Mouse (Mus musculus) embryo, embryonic 10.5 days (tissue): ENCODE data around the gene Gm12666.
"Not testable (repeated sequence)": the region's sequence is repeated elsewhere in the genome, so short reads cannot be mapped to it uniquely, and the experiment has no call there.

Experiments
- DNase-seq: peaks from one replicate; pipeline ENCODE4 v3.0.0-alpha.2; 2015; ENCODE audit warnings: low spot score

Gene Gm12666

GRCm38 (mm10) chr4:92191649-92192048, at the start of gene Gm12666:
Gene Gm12666, minus strand, starts transcription at chr4:92191749.
- DNase-seq: not testable (repeated sequence)

- DNase-seq: no peak
These were observed 34.8 kb upstream of the Gm12666 start for GRCm38 (mm10) chr4:92226326-92226725.

GRCm38 (mm10) chr4:92216286-92216685, 24.7 kb upstream of the Gm12666 start:
- no peak for DNase-seq

- no peak for DNase-seq
These were observed 38.9 kb downstream of the Gm12666 start for GRCm38 (mm10) chr4:92152646-92153045.

- DNase-seq: no peak
These were observed 44.4 kb downstream of the Gm12666 start, which contains the start of gene Izumo3 for GRCm38 (mm10) chr4:92147134-92147533. Gene Izumo3, minus strand, starts transcription at chr4:92147234.
